Mouse (Mus musculus) C2C12 (cell line): ENCODE results near the gene Kctd7.

ENCODE experiments used
- CTCF ChIP-seq: IDR thresholded peaks from one replicate; pipeline ENCODE4 v1.5.1; 2011; ENCODE audit not compliant: control insufficient read depth, insufficient read depth, insufficient read length
- MAX ChIP-seq: IDR thresholded peaks from one replicate; pipeline ENCODE4 v1.6.1; 2011; ENCODE audit warnings: mild to moderate bottlenecking, control low read depth
- MYOD1 ChIP-seq: IDR thresholded peaks from one replicate; pipeline ENCODE4 v1.6.1; 2011; ENCODE audit warnings: low read depth; ENCODE audit not compliant: control insufficient read depth, insufficient read length
- MYOG ChIP-seq: IDR thresholded peaks from one replicate; pipeline ENCODE4 v1.6.1; 2011; ENCODE audit not compliant: control insufficient read depth, insufficient read length; ENCODE audit errors: extremely low read depth

DNA sequence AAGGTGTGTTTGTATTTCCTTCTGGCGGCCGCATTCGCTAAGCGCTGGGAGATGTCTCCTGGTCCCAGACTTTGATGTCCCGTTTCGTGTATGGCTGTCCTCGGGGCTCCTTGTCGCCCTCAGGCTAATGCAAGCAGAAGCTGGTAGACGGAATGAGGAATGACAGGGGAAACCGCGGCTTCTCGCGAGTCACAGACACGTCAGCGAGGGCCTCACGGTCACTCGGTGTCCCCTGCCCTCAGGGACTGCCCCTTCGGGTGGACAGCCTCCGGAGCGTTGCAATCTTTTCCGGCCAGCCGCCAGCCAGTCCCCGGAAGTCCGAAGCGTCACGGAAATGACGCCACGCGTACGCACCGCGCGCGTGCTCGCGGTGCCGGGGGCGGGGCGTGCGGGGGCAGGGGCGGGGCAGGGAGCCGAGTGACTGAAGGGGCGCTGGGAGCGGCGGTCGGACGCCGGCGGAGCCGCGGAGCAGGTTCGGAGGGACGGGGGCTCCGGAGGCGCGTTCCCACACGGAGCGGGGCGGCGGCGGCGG lies 26.8 kb downstream of the Kctd7 start, which contains the start of gene Rabgef1:
- TF ChIP-seq CTCF (no peak), MYOG (no peak), MAX (no peak), MYOD1 (no peak)
